Mouse (Mus musculus) bone marrow macrophage, adult 2 months (primary cell): ENCODE results near the gene Plxnd1.

Experiments
- CTCF ChIP-seq: IDR thresholded peaks from 2 replicates; pipeline ENCODE4 v1.5.1; 2012; ENCODE audit warnings: low read depth, mild to moderate bottlenecking, low read length, moderate library complexity
- POLR2A ChIP-seq: IDR thresholded peaks from 2 replicates; pipeline ENCODE4 v1.6.1; 2012; ENCODE audit warnings: mild to moderate bottlenecking, low read depth, low read length, borderline replicate concordance

DNA sequence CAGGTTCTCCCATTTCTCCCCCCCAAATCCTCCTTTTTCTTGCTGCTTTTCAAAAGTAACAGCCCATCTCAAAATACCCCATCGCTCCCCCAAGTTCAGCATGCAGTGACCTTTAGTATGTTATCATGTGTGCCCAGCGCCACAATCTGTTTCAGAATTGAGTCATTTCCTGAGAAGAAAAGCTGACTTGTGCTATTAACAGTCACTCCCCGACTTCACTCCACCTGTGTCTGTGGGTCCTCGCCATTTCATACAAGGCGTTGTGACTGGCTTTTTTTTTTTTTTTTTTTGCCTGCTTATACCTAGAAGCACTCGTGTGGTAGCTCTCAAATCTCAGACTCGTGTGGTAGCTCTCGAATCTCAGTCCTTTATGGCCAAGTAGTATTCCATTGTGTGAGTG is 49.2 kb downstream of the Plxnd1 start:
- TF ChIP-seq CTCF (no peak), POLR2A (no peak)
